Mouse (Mus musculus): Measurements from ENCODE around the gene Kdm6b. TPM values are rescaled to one million over a fixed set of nuclear protein-coding genes. Genes with fewer than 3 reads are reported as not detected.

The Kdm6b gene
- polyA plus RNA-seq, 1 experiment from 2014 or later: 36.1 TPM

Other genes starting within 250 kb of the Kdm6b start
- 0.24 and 0.36 TPM in 2 replicates for gene Alox8, start 215.8 kb downstream of the Kdm6b start, polyA plus RNA-seq (2014; fragmentation: Nextera tagmentation; extraction: Ambion mirVana)
- gene Gucy2e, start 176.6 kb downstream of the Kdm6b start, polyA plus RNA-seq (2014; fragmentation: Nextera tagmentation; extraction: Ambion mirVana): 0.07 and 0.11 TPM in 2 replicates
- gene Cntrob, start 89.9 kb downstream of the Kdm6b start, polyA plus RNA-seq (2014; fragmentation: Nextera tagmentation; extraction: Ambion mirVana): 18.4 and 20.1 TPM in 2 replicates
- 175 and 217 TPM in 2 replicates for gene Trappc1, start 89.7 kb downstream of the Kdm6b start, polyA plus RNA-seq (2014; fragmentation: Nextera tagmentation; extraction: Ambion mirVana)
- 1.4 and 3.2 TPM in 2 replicates for gene Kcnab3, start 87.4 kb downstream of the Kdm6b start, polyA plus RNA-seq (2014; fragmentation: Nextera tagmentation; extraction: Ambion mirVana)
- 16.4 and 17.6 TPM in 2 replicates for gene Rnf227, start 73.2 kb downstream of the Kdm6b start, polyA plus RNA-seq (2014; fragmentation: Nextera tagmentation; extraction: Ambion mirVana)
- 56.7 and 59.7 TPM in 2 replicates for gene Chd3, start 44.3 kb downstream of the Kdm6b start, polyA plus RNA-seq (2014; fragmentation: Nextera tagmentation; extraction: Ambion mirVana)
- gene Naa38, start 18.2 kb downstream of the Kdm6b start, polyA plus RNA-seq (2014; fragmentation: Nextera tagmentation; extraction: Ambion mirVana): 172 and 221 TPM in 2 replicates
- 11.1 and 23.9 TPM in 2 replicates for gene Cyb5d1, start 18.0 kb downstream of the Kdm6b start, polyA plus RNA-seq (2014; fragmentation: Nextera tagmentation; extraction: Ambion mirVana)
- gene Tmem88, start 15.4 kb downstream of the Kdm6b start, polyA plus RNA-seq (2014; fragmentation: Nextera tagmentation; extraction: Ambion mirVana): 36.8 and 39.6 TPM in 2 replicates
- gene Dnah2, start 135.4 kb upstream of the Kdm6b start, polyA plus RNA-seq (2014; fragmentation: Nextera tagmentation; extraction: Ambion mirVana): 0.87 and 1.5 TPM in 2 replicates
- 3.9 and 9.0 TPM in 2 replicates for gene Efnb3, start 146.5 kb upstream of the Kdm6b start, polyA plus RNA-seq (2014; fragmentation: Nextera tagmentation; extraction: Ambion mirVana)
- 26.9 and 31.9 TPM in 2 replicates for gene Wrap53, start 166.6 kb upstream of the Kdm6b start, polyA plus RNA-seq (2014; fragmentation: Nextera tagmentation; extraction: Ambion mirVana)
- 214 and 219 TPM in 2 replicates for gene Trp53, start 166.7 kb upstream of the Kdm6b start, polyA plus RNA-seq (2014; fragmentation: Nextera tagmentation; extraction: Ambion mirVana)
- gene Atp1b2, start 192.3 kb upstream of the Kdm6b start, polyA plus RNA-seq (2014; fragmentation: Nextera tagmentation; extraction: Ambion mirVana): 7.6 and 11.4 TPM in 2 replicates
- not detected in 2 replicates for gene Shbg, start 204.2 kb upstream of the Kdm6b start, polyA plus RNA-seq (2014; fragmentation: Nextera tagmentation; extraction: Ambion mirVana)
- gene Sat2, start 208.3 kb upstream of the Kdm6b start, polyA plus RNA-seq (2014; fragmentation: Nextera tagmentation; extraction: Ambion mirVana): 16.9 and 22.6 TPM in 2 replicates
- 30.7 and 33.3 TPM in 2 replicates for gene Fxr2, start 219.3 kb upstream of the Kdm6b start, polyA plus RNA-seq (2014; fragmentation: Nextera tagmentation; extraction: Ambion mirVana)
- gene Sox15, start 241.6 kb upstream of the Kdm6b start, polyA plus RNA-seq (2014; fragmentation: Nextera tagmentation; extraction: Ambion mirVana): 0.51 TPM in 1 of 2 replicates, not detected in the other
- 42.3 and 71.8 TPM in 2 replicates for gene Mpdu1, start 249.0 kb upstream of the Kdm6b start, polyA plus RNA-seq (2014; fragmentation: Nextera tagmentation; extraction: Ambion mirVana)